8 mouse cellular contexts compared by ENCODE assay signal in genomic region chr4:145585078-145585477, GRCm38 (mm10). TPM values are rescaled to one million over a fixed set of nuclear protein-coding genes. Genes with fewer than 3 reads are reported as not detected.
DNase-seq lines count a peak whose midpoint lies in the region; ATAC-seq and TF ChIP-seq lines count a peak whose summit lies in the region.
"Not testable (repeated sequence)": the region's sequence is repeated elsewhere in the genome, so short reads cannot be mapped to it uniquely, and the experiment has no call there.

Gene Gm13212, plus strand, starts transcription at chr4:145585166.

- peak within 1 kb of the TSS; percentile 56 for H3K9ac ChIP-seq in heart, embryonic 12.5 days
- H3K9ac ChIP-seq in kidney, embryonic 16.5 days (replicated peaks; ENCODE audit: low read length); lung, embryonic 14.5 days: not testable (repeated sequence)

- DNase-seq in adrenal gland, postnatal 10 days, result peak; percentile 22
- DNase-seq in embryonic facial prominence, embryonic 10.5 days (ENCODE audit: low spot score), result peak; percentile 24
- DNase-seq in lung, embryonic 14.5 days, result peak; percentile 50
- peak; percentile 45 to 47 for DNase-seq in natural killer cell, adult 2 months (ENCODE audit: low spot score in 2 of 2)
- DNase-seq in thymus, adult 2 months, result peak; percentile 42

- H3K4me3 ChIP-seq in C2C12 (ENCODE audit: insufficient read depth, poor library complexity, severe bottlenecking), result peak within 1 kb of the TSS; percentile 12
- peak within 1 kb of the TSS; percentile 47 for H3K4me3 ChIP-seq in embryonic facial prominence, embryonic 10.5 days
- peak within 1 kb of the TSS; percentile 49 for H3K4me3 ChIP-seq in heart, embryonic 12.5 days
- H3K4me3 ChIP-seq in kidney, embryonic 16.5 days (ENCODE audit: low read length), result peak within 1 kb of the TSS; percentile 41
- peak within 1 kb of the TSS; percentile 18 for H3K4me3 ChIP-seq in lung, embryonic 14.5 days (ENCODE audit: low read depth, low read length)
- peak within 1 kb of the TSS; percentile 81 for H3K4me3 ChIP-seq in thymus, adult 2 months (ENCODE audit: control insufficient read depth, insufficient read depth, low read length)

- not testable (repeated sequence) for H3K27ac ChIP-seq in embryonic facial prominence, embryonic 10.5 days (replicated peaks); heart, embryonic 12.5 days (ENCODE audit: poor library complexity, severe bottlenecking); kidney, embryonic 16.5 days (ENCODE audit: low read length); lung, embryonic 14.5 days (ENCODE audit: low read depth)
- H3K27ac ChIP-seq in thymus, adult 2 months (ENCODE audit: control insufficient read depth, insufficient read depth, low read length), result peak within 1 kb of the TSS; percentile 57; the same call in 1 of the 2 replicates

- H3ac ChIP-seq in C2C12 (ENCODE audit: control insufficient read depth, insufficient read length, low read depth), result not testable (repeated sequence)

- not testable (repeated sequence) for H3K27me3 ChIP-seq in C2C12 (ENCODE audit: control insufficient read depth, insufficient read depth, insufficient read length); embryonic facial prominence, embryonic 10.5 days (replicated peaks; ENCODE audit: low read depth, poor library complexity, severe bottlenecking); heart, embryonic 12.5 days (replicated peaks); kidney, embryonic 16.5 days (ENCODE audit: insufficient read depth, low read length); lung, embryonic 14.5 days (ENCODE audit: insufficient read depth, low read length); thymus, adult 2 months (ENCODE audit: control insufficient read depth, insufficient read depth, low read length)

- peak within 1 kb of the TSS; percentile 64 for H3K4me2 ChIP-seq in heart, embryonic 12.5 days
- H3K4me2 ChIP-seq in kidney, embryonic 16.5 days (replicated peaks; ENCODE audit: low read depth, low read length), result peak within 1 kb of the TSS; percentile 42
- peak within 1 kb of the TSS; percentile 32; the same call in 1 of the 2 replicates for H3K4me2 ChIP-seq in lung, embryonic 14.5 days

- 25% methylated on average over 11 of the region's 11 CpGs for WGBS in embryonic facial prominence, embryonic 10.5 days
- WGBS in heart, embryonic 12.5 days, result 15% methylated on average over 11 of the region's 11 CpGs
- 12% methylated on average over 11 of the region's 11 CpGs for WGBS in kidney, embryonic 16.5 days
- WGBS in lung, embryonic 14.5 days, result 13% methylated on average over 11 of the region's 11 CpGs
- 27% methylated on average over 11 of the region's 11 CpGs for WGBS in thymus, adult 2 months

- not testable (repeated sequence) for TF ChIP-seq POLR2A in thymus, adult 2 months (IDR thresholded peaks at IDR 0.05; ENCODE audit: control insufficient read depth, extremely low read depth, insufficient read depth, low read length, poor library complexity)

- H3K9me3 ChIP-seq in embryonic facial prominence, embryonic 10.5 days; heart, embryonic 12.5 days (replicated peaks); kidney, embryonic 16.5 days (ENCODE audit: low read length); lung, embryonic 14.5 days (ENCODE audit: low read depth, low read length): not testable (repeated sequence)

- not testable (repeated sequence) for H3K36me3 ChIP-seq in C2C12 (ENCODE audit: control insufficient read depth, insufficient read depth); embryonic facial prominence, embryonic 10.5 days (replicated peaks); heart, embryonic 12.5 days; kidney, embryonic 16.5 days (ENCODE audit: insufficient read depth, low read length); lung, embryonic 14.5 days (ENCODE audit: insufficient read depth); thymus, adult 2 months (ENCODE audit: control insufficient read depth, insufficient read depth, low read length)

- TF ChIP-seq CTCF in C2C12 (IDR thresholded peaks at IDR 0.05; ENCODE audit: control insufficient read depth, insufficient read depth, insufficient read length); lung, embryonic 14.5 days (IDR thresholded peaks at IDR 0.05; ENCODE audit: low read depth); thymus, adult 2 months (IDR thresholded peaks at IDR 0.05; ENCODE audit: borderline replicate concordance, control insufficient read depth, extremely low read depth, insufficient read depth, low read length, poor library complexity): not testable (repeated sequence)

- not testable (repeated sequence) for H3K79me2 ChIP-seq in C2C12 (ENCODE audit: control insufficient read depth, insufficient read depth)

- peak; percentile 63; the same call in 1 of the 2 replicates for ATAC-seq in heart, embryonic 12.5 days (ENCODE audit: insufficient number of reproducible peaks, low FRiP score)
- peak; percentile 71; the same call in 1 of the 2 replicates for ATAC-seq in kidney, embryonic 16.5 days (ENCODE audit: low FRiP score, low TSS enrichment)
- peak; percentile 58; the same call in 1 of the 2 replicates for ATAC-seq in lung, embryonic 14.5 days (ENCODE audit: insufficient read depth)

- H3K4me1 ChIP-seq in embryonic facial prominence, embryonic 10.5 days; heart, embryonic 12.5 days (replicated peaks); kidney, embryonic 16.5 days (ENCODE audit: insufficient read depth, low read length); lung, embryonic 14.5 days (ENCODE audit: insufficient read depth); thymus, adult 2 months (replicated peaks; ENCODE audit: control insufficient read depth, insufficient read depth, low read length): not testable (repeated sequence)

- H3K79me3 ChIP-seq in C2C12 (ENCODE audit: low read depth), result not testable (repeated sequence)

RNA-seq across cellular contexts. Expression of gene Gm13212, which starts in this region (rescaled TPM):
- polyA plus RNA-seq in C2C12 (2012; fragmentation: generic; extraction: Trizol), result 0.49 TPM
- total RNA-seq in adrenal gland, postnatal 10 days (2021), result 1 to 10 TPM; 2.2 to 3.4 TPM
- 1.6 and 2.1 TPM in 2 replicates for polyA plus RNA-seq in embryonic facial prominence, embryonic 10.5 days (2016; fragmentation: Nextera tagmentation; extraction: Ambion mirVana)
- 3.6 and 3.9 TPM in 2 replicates for polyA plus RNA-seq in heart, embryonic 12.5 days (2016; fragmentation: Nextera tagmentation; extraction: Ambion mirVana)
- 2.2 and 3.3 TPM in 2 replicates for polyA plus RNA-seq in kidney, embryonic 16.5 days (2015; fragmentation: Nextera tagmentation; extraction: Ambion mirVana)
- polyA plus RNA-seq in lung, embryonic 14.5 days (2014; fragmentation: Nextera tagmentation; extraction: Ambion mirVana), result 1.5 and 1.9 TPM in 2 replicates
- 0.92 and 1.1 TPM in 2 replicates for polyA plus RNA-seq in thymus, adult 2 months (2012; rRNA removed)

Comparison
In these comparisons a context has a peak if more than half of its experiments do, and no peak if none do; other contexts are left out.
1. H3K4me3 ChIP-seq: peak in every context shown above with its lines; median percentile 81 in thymus, adult 2 months; 49 in heart, embryonic 12.5 days; 47 in embryonic facial prominence, embryonic 10.5 days; 41 in kidney, embryonic 16.5 days; 18 in lung, embryonic 14.5 days; 12 in C2C12.